Mouse (Mus musculus) lung, postnatal 10 days (tissue): ENCODE results near the gene Zfp281.
A peak's percentile ranks its signal among the peaks of the same experiment; 100 is the strongest.

Source experiments
- DNase-seq: peaks from one replicate; pipeline ENCODE4 v3.0.0; 2021

The Zfp281 gene

DNA sequence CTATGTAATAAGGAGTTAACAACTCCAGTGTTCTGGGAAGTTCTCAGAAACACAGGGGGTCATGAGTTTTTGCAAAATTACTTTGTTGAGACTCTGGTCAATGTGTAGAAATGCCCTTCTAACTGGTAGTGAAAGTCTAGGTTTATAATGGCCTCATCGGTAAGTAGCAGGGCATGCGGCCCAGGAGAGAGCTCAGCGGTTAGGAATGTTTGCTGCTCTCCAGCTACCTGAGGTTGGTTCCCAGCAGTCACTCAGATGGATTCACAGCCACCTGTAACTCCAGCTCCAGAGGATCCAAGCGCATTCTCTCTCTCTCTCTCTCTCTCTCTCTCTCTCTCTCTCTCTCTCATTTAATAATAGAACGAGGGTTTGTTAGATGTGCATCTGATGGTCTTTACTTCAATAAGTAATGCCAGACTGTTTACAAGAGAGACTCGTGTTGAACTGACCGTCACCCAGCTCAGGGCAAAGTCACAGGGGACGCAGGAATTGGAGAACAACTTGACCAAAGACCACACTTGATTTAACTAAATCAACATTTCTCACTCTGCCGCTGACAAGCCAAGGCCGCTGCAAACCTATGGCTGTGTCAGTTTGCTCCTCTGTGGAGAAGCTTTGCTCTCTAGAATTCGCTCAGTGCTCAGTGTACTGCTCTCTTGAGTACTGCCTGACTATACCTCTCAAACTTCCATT is 9.8 kb upstream of the Zfp281 start:
- no peak for DNase-seq

DNA sequence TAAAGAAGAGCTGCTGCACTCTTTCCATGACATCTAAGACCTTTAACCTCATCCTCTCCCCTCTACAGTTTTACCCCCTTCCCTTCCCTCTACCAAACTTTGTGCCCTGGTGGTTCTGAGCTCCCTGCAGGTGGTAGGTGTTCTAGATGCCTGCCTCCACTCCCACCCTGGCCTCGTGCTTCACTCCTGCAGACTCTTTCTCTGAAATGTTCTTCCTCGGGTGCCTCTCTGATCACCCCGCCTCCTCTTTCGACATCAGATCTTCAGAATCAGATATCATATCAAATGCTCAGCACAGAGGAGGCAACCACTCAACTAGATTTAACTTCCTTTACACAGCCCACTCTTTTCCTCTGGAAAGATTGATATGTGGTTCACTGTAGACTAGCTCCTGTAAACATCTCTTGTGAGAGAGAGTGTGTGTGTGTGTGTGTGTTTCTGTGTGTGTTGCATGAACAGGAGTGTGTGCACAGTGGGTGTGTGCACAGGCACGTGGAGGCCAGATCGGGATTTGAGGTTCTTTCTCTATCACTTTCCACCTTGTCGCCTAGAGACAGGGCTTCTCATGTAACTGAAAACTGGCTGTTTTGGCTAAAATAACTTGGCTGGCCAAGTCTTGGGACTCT is 7.4 kb upstream of the Zfp281 start:
- no peak for DNase-seq

DNA sequence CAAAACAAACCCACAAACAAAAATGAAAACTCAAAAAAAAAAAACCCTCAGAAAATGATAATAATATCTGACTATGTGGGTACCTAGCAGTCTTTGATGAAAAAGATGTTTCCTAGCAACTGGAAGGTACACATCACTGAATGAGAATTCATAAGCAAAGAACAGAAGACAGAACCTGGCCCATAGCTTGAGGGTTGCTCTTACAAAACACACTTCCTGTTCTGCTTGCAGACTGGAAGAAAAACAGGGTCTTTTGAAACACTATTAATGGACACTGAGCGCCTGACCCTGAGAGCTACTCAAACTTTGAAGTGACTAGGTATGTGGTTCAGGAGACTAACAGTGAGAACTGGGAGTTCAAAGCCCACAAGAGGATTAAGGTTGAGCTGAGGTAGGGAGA is 6.1 kb upstream of the Zfp281 start:
- DNase-seq, result no peak

DNA sequence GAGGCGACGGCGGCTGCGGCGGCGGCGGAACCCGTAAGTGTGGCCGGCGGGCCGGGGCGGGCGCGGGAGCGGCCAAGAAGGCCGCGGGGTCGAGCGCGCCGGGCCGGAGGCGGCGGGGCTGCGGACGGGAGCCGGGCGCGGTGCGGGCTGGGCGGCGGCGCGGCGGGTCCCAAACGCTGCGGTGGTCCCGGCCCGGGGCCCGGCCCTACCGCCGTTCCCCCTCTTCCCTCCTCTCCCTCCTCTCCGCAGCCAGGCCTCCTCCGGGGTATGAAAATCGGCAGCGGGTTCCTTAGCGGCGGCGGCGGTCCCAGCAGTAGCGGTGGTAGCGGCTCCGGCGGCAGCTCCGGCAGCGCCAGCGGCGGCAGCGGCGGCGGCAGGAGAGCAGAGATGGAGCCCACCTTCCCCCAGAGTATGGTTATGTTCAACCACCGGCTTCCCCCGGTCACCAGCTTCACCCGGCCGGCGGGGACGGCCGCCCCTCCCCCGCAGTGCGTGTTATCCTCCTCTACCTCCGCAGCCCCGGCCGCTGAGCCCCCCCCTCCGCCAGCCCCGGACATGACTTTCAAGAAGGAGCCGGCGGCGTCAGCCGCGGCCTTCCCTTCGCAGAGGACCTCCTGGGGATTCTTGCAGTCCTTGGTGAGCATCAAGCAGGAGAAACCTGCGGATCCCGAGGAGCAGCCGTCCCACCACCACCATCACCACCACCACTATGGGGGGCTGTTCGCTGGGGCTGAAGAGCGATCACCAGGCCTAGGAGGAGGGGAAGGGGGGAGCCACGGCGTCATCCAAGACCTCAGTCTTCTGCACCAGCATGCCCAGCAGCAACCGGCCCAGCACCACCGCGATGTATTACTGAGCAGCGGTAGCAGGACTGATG is 556 bp downstream of the Zfp281 start:
- DNase-seq, result peak; percentile 59

GRCm38 (mm10) chr1:136626141-136626540 is 1.4 kb downstream of the Zfp281 start:
- DNase-seq, result no peak

DNA sequence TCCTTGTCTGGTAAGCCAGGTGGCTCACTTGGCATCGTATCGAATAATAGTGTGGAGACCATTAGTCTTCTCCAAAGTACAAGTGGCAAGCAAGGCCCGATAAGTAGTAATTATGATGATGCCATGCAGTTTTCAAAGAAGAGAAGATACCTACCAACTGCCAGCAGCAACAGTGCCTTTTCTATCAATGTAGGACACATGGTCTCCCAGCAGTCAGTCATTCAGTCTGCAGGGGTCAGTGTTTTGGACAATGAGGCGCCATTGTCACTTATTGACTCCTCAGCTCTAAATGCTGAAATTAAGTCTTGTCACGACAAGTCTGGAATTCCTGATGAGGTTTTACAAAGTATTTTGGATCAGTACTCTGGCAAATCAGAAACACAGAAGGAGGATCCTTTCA is 2.1 kb downstream of the Zfp281 start:
- no peak for DNase-seq

- DNase-seq, result no peak
Measured at GRCm38 (mm10) chr1:136627591-136627990, 2.9 kb downstream of the Zfp281 start.

- no peak for DNase-seq
Measured at GRCm38 (mm10) chr1:136632891-136633290, 8.2 kb downstream of the Zfp281 start.

- no peak for DNase-seq
Measured at GRCm38 (mm10) chr1:136635644-136636043, 10.9 kb downstream of the Zfp281 start.

DNA sequence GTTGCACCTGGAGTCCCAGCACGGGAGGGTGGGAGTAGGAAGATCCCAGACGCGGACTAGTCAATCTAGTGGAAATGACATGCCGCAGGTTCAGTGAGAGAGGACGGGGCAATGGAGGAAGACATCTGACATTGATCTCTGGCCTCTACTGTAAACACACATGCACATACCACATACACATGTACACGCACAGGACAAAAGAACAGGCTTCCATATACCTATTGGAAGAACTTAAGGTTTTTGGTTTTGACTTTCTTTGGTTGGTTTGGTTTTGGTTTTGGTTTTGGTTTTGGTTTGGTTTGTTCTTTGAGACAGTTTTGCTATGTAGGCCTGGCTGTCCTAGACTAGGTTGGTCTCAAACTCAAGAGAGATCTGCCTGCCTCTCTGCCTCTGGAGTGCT is 12.2 kb downstream of the Zfp281 start:
- DNase-seq, result no peak

GRCm38 (mm10) chr1:136637696-136638095 is 13.0 kb downstream of the Zfp281 start:
- no peak for DNase-seq

DNA sequence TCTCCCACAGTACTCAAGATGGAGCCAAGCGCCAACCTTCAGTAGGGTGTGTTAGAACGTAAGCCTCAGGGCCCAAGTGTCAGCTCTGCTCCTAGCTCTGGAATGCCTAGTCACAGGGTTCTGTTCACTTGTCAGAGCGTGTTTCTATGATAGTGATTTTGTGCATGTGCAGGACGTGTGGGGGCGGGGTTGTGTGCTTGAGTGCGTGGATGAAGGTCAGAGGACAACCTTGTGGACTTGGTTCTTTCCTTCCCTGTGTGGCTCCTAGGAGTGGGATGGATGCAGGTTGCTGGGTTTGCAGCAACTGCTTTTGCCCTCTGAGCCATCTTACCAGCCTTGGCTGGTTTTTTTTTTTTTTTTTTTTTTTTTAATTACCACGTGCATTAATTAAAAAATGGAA is 13.5 kb downstream of the Zfp281 start:
- DNase-seq, result no peak

DNA sequence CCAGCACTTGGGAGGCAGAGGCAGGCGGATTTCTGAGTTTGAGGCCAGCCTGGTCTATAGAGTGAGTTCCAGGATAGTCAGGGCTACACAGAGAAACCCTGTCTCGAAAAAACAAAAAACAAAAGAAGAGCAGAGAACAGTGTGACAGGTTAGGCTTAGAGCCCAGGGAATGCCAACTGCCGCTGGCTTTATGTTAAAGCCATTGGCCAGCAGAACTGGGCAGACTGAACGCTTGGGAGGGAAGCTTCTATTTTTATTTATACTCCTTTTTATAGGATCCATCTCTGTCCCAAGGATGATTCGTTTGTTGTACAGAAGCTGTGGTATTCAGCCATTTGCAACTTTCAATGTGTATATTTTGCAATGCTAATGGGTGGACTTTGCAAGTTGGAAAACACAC is 14.0 kb downstream of the Zfp281 start:
- DNase-seq, result no peak

DNA sequence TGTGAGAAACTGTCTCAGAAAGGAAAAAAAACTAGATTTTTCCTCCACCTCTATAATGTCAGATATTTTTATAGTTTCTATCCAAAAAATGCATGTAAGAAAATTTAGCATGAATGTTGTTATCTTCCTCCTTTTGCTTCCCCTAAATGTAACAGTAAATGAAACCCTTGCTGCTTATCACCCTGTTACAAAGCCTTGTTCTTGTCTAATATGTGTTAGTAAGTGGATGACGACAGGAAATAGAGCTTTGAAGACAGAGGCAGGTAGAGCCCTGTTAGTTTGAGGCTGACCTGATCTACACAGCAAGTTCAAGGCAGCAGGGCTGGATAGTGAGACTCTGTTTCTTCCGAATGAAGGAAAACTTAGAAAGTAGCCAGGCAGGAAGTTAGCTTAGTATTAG is 14.5 kb downstream of the Zfp281 start:
- DNase-seq, result no peak

DNA sequence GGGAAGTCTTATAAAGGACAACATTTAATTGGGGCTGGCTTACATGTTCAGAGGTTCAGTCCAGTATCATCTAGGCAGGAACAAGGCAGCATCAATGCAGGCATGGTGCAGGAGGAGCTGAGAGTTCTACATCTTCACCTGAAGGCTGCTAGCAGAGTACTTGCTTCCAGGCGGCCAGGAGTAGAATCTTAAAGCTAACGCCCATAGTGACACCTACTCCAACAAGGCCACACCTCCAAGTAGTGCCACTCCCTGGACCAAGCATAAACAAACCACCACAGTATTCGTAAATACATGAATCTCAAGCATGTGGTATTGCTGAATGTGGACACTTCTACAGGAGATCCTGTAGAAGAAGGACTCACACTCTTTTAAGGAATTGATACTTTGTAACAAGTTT is 18.0 kb downstream of the Zfp281 start:
- DNase-seq, result no peak

GRCm38 (mm10) chr1:136644486-136644885 is 19.8 kb downstream of the Zfp281 start:
- DNase-seq, result no peak

GRCm38 (mm10) chr1:136645849-136646625 is 21.3 kb downstream of the Zfp281 start:
- no peak for DNase-seq

DNA sequence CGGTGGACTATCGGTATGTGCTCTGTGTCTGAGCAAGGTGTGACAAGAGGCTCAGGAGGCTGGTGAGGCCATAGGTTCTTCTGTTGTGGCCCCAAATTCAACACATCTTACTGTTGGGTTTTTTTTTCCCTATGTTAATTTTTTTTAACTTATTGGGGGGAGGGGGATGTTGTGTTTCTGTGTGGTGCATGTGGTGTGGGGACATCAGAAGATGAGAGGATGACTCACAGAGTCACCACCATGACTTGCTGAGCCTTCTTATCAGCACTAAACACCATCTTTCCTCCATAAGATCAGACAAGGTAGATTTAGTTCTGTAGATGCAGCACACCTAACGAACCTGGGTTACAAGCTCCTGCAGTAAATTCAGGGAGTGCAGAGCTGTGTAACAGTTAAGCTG is 27.4 kb downstream of the Zfp281 start:
- no peak for DNase-seq

GRCm38 (mm10) chr1:136653526-136653925 is 28.8 kb downstream of the Zfp281 start:
- no peak for DNase-seq

GRCm38 (mm10) chr1:136654385-136654784 is 29.7 kb downstream of the Zfp281 start:
- DNase-seq, result no peak

DNA sequence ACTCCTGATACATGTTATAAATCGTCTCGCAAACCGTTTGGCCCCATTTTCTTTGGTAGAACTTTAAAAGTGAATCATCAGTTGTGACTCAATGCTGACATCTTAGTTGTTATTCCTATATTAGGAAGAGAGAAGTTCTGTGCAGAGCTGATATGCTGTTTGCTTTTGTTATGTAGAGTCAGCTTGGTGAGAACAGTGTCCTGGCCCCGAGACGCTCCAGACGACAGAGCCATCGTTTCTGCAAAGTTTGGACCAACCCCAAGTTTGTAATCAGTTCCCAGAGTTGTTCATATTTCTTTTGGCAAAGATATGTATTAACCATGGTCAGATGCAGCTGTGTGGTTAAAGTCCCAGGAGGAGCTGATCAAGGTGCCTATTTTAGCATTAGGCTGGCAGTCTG is 31.9 kb downstream of the Zfp281 start:
- DNase-seq, result no peak

DNA sequence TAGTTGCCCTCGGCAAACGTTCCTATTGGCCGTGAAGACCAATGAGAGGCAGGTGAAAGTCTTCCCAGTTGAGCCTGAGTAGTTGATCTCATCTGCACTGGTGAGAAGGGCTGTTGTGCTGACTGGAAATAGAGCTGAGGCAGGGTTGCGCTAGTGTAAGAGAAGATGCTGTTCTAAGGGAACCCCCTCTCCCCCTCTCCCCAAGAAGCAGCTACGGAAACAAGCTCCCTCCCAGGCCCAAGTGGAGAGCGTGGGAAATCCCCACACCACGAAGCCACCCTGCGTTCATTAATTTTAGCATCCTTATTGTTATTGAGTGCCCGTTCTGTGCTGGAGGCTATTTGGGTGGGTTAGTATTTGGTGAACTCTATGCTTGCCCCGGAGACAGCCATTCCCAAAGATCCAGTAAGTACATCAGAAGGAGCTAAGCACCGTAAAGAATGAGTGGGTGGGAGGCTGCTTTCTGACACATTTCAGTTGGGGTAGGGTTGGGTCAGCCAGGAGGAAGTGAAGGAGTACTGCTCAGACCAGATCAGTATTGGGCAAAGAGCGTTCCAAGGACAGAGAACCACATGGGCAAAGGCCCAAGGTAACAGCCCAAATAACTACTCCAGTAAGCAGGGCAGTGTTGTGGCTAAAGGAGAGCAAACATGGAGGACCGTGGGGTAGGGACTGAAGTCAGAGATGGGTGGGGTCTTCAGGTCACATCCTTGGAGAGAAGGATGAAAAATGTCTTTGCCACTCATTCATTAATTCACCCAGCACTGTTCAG is 33.9 kb downstream of the Zfp281 start:
- DNase-seq, result no peak
